Mouse (Mus musculus): ENCODE measurements at regions not wholly inside any gene's neighbourhood (a gene's known extent, or its start where the extent isn't known, plus 50 kb on each side); places are given as distances from the start of the nearest gene placed in this dataset.
A peak's percentile ranks its signal among the peaks of the same experiment; 100 is the strongest.

- no peak for DNase-seq (ENCODE audit: low spot score)
- Histone ChIP-seq H3K27ac (ENCODE audit: low read depth, low read length) (no peak overlapping the region), H3K4me2 (ENCODE audit: low read depth, low read length, severe bottlenecking) (no peak overlapping the region), H3K4me3 (ENCODE audit: low read depth, low read length) (no peak overlapping the region), H3K4me1 (replicated peaks; ENCODE audit: control insufficient read depth, insufficient read depth, low read length) (no peaks in the 10 kb centered on the region), H3K36me3 (ENCODE audit: control insufficient read depth, insufficient read depth, low read length) (no peaks in the 10 kb centered on the region), H3K9ac (ENCODE audit: low read length) (no peak overlapping the region), H3K27me3 (ENCODE audit: control insufficient read depth, insufficient read depth, low read length) (no peaks in the 10 kb centered on the region), H3K9me3 (ENCODE audit: control insufficient read depth, low read length) (no peaks in the 10 kb centered on the region)
- 77% methylated on average over 2 of the region's 2 CpGs for WGBS
- ATAC-seq (replicated peaks; ENCODE audit: low FRiP score), result no peak
These were observed 239.7 kb upstream of the Car10 start for GRCm38 (mm10) chr11:92858170-92858569.

GRCm38 (mm10) chr11:92889693-92890454 lies 208.0 kb upstream of the Car10 start:
- Histone ChIP-seq H3K36me3 (ENCODE audit: control insufficient read depth, insufficient read depth, low read length) (no peaks in the 10 kb centered on the region), H3K9me3 (ENCODE audit: control insufficient read depth, low read length) (no peaks in the 10 kb centered on the region), H3K27ac (ENCODE audit: low read depth, low read length) (no peak overlapping the region), H3K27me3 (ENCODE audit: control insufficient read depth, insufficient read depth, low read length) (no peaks in the 10 kb centered on the region), H3K4me2 (ENCODE audit: low read depth, low read length, severe bottlenecking) (no peak overlapping the region), H3K9ac (ENCODE audit: low read length) (no peak overlapping the region), H3K4me3 (ENCODE audit: low read depth, low read length) (no peak overlapping the region), H3K4me1 (replicated peaks; ENCODE audit: control insufficient read depth, insufficient read depth, low read length) (no peaks in the 10 kb centered on the region)
- ATAC-seq (replicated peaks; ENCODE audit: low FRiP score) (peak; percentile 82), DNase-seq (ENCODE audit: low spot score) (peak; percentile 62)
- WGBS, result 50% methylated on average over 8 of the region's 8 CpGs

GRCm38 (mm10) chr11:92899296-92899695 lies 198.5 kb upstream of the Car10 start:
- no peak overlapping the region for H3K4me3 ChIP-seq (ENCODE audit: low read depth, low read length)
- ATAC-seq (replicated peaks; ENCODE audit: low FRiP score) (no peak), DNase-seq (ENCODE audit: low spot score) (no peak)
- WGBS, result 40% methylated on average over 7 of the region's 7 CpGs
- no peaks in the 10 kb centered on the region for H3K9me3 ChIP-seq (ENCODE audit: control insufficient read depth, low read length)
- no peaks in the 10 kb centered on the region for H3K27me3 ChIP-seq (ENCODE audit: control insufficient read depth, insufficient read depth, low read length)
- H3K36me3 ChIP-seq (ENCODE audit: control insufficient read depth, insufficient read depth, low read length), result no peaks in the 10 kb centered on the region
- H3K9ac ChIP-seq (ENCODE audit: low read length), result no peak overlapping the region
- no peaks in the 10 kb centered on the region for H3K4me1 ChIP-seq (replicated peaks; ENCODE audit: control insufficient read depth, insufficient read depth, low read length)
- H3K27ac ChIP-seq (ENCODE audit: low read depth, low read length), result no peak overlapping the region
- H3K4me2 ChIP-seq (ENCODE audit: low read depth, low read length, severe bottlenecking), result no peak overlapping the region
